Mouse (Mus musculus) megakaryocyte progenitor cell, adult 5-6 weeks (primary cell): ENCODE measurements around the gene Rbp3. TPM values are rescaled to one million over a fixed set of nuclear protein-coding genes. Genes with fewer than 3 reads are reported as not detected.

Source experiments
- ATAC-seq: replicated peaks from 2 replicates; pipeline ENCODE4 v1.8.0; 2016; ENCODE audit warnings: mild to moderate bottlenecking, moderate TSS enrichment, inconsistent platforms; ENCODE audit not compliant: poor library complexity
- total RNA-seq, 2 experiments: library from RNA; stranded (forward) in 1 of 2; stranded (reverse) in 1 of 2; fragments of 157-497, 149-512 nt in 1 of 2; fragments of 200-1000 nt in 1 of 2; gene quantifications; 2 replicates each; pipeline versions ENCODE4 v1.2.3 to v1.2.4; 2015 to 2017

Rbp3 gene
- total RNA-seq (2015), result not detected in 2 replicates
- total RNA-seq (2017), result not detected in 2 replicates

DNA sequence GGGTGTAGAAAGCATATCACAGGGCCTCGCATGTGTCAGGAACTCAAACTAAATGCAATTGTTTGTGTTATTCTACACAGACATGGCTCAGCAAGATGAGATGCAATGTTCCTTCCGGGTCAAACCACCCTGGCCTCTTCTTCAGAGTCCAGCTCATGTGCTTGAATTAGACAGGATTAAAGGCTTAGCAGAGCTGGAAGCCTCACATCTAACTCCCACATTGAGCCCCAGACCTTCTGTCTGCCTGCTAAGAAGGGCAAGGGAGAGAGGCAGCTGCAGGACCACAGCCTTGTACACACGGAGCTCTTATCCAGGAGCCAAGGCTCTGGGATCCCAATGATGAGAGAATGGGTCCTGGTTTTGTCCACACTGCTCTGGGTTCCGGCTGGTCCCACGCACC, at the start of gene Rbp3:
Gene Rbp3 (plus strand): TSS at position 243 of the 400 bp plus-strand sequence.
- ATAC-seq, result no peak

DNA sequence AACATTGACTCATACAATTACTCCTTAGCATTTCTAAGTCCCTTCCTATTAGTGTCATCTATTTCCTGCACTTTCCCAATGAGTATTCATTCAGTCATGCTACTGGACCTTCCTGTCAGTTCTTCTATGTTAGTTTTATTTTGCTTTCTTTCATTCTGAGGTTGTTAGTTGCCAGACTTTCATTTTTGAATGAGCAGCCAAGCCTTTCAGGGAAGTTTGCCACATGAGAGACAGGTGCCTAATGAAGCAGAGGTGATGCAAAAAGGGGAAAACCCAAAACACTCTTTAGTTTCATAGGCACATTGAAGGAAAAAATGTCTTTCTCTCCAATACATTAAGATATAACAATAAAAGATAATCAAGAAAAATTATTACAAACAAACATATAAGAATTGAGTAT, 49.0 kb upstream of the Rbp3 start:
- ATAC-seq, result no peak

DNA sequence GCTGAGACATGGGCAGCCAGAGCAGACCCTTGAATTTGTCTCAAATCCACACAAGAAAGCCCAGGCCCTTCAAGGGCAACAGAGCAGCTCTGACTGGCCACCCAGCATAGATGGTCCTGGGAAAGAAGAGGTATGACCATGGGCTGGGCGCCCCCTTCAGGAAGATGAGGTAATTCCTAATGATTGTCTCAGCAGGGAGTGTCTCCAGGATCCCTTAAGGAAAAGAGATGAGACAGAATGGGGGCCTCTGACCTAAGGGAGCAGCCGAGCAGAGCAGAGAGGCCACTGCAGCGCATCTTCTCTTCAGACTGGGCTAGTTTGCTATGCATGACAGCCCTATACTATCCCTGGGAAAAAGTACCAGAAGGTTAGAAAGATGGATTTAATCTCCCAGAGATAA, 40.1 kb upstream of the Rbp3 start:
- ATAC-seq, result no peak

DNA sequence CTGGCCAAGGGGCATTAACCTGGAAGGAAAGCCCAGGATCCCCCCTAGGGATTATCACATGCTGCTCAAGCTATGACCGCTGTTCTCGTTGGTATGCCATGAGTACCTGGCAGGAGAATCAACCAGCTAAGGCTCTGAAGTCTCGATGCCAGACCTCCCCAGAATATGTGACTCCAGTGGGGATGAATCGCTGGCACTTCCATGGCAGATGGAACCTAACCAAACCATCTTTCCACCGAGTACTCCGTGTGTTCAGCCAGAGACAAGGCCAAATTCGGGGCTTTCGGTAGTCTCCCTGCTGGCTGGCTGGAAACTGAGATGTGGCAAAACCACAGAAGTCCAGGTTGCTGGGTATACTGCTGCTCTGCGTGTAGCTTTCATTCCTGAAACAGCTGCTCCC, 39.6 kb upstream of the Rbp3 start:
- no peak for ATAC-seq

DNA sequence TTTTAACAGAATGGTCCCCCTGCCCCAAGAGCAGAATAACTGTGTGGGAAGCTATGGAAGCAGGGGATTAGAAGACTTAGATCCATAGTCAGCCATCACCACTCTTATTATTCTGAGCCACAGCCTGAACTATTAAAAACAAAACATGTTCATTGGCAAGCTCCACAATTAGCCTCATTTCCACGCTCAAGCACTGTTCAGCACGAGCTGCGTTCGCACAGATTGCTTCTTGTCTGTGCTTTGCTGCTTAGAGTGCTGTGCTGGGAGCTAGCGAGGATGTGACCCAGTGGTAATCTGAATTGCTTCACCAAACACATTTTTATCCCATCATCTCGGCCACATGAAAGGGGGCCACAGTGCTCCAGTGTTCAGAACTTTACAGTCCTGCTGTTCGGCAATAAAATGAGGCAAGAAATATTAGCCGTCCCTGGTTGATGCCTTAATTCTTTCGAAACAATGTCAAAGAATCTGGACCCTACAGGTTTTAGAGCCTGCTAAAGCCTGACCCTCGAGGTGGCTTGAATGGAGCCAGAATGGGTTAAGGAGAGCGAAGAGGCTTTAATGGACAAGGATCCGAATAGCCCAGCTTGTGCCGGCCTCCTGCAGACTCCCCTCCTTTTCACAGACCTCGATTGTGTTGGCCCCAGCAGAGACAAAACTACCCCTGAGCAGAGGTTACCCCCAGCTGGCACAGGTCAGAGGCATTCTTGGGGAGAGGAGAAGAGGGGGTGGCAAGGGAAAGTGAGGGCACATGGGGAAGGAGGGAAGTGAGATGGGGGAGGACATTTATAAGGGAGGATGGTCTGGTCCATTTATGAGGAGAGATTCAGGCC, 32.9 kb upstream of the Rbp3 start:
- ATAC-seq, result no peak

DNA sequence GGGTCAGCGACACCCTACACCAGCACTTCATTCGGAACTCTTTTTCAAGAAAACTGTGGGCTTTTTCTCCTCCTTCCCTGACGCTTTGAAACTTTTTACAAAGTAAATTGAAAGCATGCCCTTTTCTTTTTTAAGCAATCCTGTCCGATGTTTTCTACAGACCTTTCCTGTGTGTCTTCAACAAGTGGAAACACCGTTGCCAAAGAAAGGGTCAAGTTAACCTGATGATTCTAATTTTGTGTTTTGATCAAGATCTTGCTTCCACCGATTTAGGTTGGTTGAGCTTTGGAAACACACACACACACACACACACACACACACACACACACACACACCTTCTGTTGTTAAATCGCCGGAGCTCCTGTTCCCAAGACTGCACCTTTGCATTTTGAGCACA, 31.0 kb upstream of the Rbp3 start:
- ATAC-seq, result no peak

DNA sequence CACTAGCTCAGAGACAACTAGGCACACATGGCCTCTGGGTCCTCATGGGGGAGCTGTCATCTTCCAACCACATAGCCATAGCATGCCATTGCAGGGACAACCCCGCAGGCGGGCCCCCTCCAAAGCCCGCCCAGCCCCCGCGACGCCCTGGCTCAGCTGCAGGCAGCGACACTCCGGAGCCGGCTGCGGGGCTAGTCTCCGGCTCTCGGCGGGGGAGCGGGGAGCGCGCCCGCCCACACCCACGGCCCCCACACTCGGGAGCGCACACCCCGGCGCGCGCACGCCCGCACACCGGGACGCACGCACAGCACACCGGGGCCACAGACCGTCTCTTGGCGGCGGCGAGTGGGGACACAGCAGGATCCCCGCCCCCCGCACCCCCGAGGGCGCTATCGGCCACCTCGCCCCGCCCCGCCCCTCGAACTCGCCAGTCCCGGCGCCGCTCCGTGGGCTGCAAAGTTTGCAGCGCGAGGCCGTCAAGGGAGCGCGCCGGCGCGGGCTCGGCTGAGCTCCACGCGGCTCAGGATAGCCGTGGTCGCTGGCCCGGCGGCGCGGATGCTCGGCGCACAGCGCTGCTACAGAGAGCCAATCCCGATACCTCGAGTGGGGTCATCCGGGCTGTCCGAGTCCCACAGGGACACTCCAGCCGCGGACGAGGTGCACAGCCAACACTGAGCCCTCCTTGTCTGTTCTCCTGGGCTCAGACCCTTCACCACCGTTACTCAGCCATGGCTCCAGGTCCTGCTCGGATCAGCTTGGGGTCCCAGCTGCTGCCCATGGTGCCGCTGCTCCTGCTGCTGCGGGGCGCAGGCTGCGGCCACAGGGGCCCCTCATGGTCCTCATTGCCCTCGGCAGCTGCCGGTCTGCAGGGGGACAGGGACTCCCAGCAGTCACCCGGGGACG, 30.4 kb upstream of the Rbp3 start, which contains the start of gene Gdf10:
Gene Gdf10 (plus strand): TSS at position 420 of the 903 bp plus-strand sequence.
- no peak for ATAC-seq

DNA sequence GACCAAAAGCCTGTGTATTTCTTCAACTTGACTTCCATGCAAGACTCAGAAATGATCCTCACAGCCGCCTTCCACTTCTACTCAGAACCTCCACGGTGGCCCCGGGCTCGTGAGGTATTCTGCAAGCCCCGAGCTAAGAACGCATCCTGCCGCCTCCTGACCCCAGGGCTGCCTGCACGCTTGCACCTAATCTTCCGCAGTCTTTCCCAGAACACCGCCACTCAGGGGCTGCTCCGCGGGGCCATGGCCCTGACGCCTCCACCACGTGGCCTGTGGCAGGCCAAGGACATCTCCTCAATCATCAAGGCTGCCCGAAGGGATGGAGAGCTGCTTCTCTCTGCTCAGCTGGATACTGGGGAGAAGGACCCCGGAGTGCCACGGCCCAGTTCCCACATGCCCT, 21.9 kb upstream of the Rbp3 start:
- no peak for ATAC-seq

DNA sequence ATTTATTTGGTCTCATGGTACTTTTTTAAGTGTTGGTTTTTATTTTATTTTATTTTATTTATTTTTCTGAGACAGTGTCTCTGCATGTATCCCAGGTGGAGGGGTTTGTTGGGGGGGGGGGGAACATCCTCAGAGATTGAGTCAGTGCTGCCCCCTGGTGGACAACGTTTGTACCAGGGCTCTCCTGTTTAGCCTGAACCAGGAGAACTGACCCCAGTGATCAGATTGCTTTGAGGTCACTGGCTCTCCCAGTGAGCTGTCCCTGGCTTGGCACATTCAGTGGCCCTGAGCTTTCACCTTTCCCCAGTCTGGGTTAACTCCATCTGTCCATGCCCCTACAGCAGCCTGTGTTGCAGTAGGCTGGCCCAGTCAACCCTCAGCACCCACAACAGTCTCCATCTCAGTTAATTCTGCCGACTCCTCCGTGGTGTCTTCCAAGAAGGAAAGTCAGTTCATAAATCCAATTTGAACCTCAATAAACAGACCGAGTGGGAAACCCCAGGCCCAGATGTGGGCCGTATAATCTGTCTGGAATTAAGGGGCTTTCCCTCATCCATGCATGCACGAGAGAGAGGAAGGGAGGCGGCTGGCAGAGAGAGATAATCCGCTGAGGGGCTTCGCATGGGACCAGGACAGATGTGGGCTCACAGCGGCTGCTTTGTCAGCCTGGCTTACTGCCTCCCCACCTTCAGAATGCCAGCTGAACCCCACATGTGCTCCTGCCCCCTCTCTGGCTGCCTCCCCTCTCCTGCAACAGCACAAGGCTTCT, 20.7 kb upstream of the Rbp3 start:
- no peak for ATAC-seq

DNA sequence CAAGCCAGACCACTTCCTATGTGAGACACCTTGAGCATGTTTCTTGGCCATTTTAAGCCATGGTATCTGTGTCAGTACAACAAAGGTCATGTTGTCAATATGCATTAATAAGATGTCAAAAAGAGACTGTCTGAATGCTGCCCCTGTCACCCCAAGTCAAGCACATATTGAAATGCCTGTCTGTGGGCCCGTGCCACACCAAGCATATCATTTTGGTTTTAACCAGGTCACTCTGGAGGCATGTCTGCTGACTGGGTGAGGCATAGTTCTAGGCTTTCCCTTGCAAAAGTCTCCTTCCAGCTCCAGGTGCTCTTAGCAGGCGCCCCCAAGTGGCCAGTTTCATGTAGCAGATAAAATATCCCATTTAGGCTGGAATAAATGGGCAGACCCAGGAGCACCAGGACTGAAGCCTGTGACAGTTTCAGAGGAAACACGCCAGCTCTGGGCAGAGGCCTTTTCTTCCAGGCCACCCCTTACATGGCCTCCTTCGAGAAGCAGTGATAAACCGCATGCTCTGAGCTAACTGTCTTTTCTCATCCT, 20.0 kb upstream of the Rbp3 start:
- ATAC-seq, result no peak

DNA sequence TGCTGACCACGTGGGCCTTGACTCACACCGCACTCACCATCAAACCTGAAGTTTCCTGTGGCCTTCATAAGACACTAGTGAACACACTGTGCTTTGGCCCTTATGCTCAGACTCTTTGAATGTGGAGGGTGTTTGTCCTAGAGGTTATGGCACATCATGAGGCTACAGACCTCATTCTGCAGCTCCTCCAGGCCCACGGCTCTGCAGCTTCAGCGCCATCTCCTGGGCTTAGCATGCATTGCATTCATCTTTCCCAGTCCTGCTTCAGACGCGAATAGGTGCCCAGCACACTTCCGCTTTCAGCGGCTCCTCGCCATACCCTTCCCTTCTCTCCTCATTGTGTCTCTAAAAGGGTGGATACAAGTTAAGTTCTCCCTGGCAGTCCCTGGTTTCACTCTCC, 14.7 kb upstream of the Rbp3 start:
- ATAC-seq, result peak; percentile 83

DNA sequence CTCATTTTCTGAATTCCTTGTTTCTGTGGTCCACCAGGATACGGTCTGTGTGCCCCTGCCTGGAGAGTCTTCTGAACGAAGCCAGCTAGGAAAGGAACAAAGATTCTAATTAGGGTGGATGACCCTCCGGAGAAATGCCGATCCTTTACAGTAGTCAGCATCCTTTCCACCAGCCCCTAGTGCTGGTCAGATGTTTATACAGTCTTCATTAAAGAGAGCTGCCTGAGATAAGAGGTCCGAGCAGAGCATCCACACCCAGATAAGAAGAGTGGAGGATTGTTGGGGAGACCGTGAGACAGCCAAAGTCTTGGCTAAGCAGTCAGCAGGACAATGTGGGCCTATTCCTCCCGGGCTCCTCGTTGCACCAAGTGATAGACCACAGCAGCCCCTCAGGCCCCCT, 13.1 kb upstream of the Rbp3 start, which contains the start of gene Gdf2:
Gene Gdf2 (plus strand): TSS at position 301 of the 400 bp plus-strand sequence.
- no peak for ATAC-seq

DNA sequence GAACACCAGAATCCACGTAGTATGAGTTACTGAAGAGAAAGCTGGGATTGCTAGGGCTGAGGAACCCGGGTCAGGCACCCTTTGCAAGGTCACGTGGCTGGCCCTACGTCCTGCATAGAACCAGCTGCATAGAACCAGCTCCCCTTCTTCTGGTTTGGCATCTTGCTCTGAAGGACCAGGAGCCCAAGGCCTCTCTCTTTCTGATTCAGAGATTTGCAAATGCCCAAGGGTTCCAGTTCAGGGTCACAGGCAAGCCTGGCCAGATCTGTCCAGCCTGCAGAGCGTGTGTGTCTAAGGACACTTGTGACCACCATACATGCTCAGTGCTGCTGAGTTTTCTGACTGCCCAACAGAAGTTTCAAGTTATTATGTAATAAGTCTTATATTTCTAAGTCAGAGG, 11.6 kb upstream of the Rbp3 start:
- no peak for ATAC-seq

DNA sequence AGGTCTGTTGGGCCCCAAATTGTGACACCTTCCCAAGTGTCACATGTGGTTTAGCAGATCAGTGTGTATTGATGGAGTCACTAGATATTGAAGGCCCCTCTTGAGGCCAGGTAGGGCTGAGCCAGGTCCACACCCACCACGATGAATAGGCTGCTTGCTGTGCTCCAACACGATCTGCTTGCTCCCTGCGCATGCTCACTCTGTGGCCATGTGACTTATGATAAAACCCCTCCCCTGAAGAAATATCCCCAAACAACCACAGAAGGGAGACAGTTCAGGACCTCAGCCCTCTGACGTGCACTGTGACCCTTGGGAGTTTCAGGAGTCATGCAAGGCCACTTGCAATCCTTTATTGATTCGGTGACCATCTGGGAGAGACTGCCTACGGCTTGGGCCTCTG, 7.7 kb upstream of the Rbp3 start:
- no peak for ATAC-seq

DNA sequence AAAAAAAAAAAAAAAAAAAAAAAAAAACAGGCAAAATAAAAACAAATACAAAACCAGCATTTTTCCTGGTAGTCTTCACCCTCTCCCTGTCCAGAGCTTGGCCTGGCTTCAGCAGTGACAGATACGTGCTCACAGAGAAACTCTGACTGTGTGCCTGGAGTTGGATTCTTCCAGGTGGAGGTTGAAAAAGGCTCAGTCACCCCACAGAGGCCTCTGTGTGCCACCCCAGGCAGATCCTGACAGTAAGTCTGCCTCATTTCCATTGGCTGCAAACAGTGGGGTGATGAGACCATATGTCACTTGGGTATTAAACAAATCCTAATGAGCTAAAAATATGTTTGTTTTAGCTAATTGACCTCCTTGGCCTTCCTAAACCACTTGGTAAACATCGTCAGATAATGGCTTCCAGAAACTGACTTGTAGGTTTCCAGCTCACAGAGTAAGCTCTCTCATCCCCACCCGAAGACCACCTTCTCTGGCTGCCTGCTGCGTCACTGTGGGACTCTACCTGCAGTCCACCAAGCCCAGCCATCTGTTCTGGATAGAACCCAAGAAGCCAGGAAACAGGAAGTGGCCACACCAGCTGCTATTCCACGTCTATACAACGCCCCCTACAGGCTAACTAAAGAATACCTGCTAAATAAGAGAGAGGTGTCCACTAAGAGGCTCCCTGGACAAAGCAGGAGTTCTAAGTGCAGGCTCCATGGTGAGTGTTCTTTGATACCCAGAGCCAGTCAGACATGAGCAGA, 1.4 kb upstream of the Rbp3 start:
- ATAC-seq, result no peak

DNA sequence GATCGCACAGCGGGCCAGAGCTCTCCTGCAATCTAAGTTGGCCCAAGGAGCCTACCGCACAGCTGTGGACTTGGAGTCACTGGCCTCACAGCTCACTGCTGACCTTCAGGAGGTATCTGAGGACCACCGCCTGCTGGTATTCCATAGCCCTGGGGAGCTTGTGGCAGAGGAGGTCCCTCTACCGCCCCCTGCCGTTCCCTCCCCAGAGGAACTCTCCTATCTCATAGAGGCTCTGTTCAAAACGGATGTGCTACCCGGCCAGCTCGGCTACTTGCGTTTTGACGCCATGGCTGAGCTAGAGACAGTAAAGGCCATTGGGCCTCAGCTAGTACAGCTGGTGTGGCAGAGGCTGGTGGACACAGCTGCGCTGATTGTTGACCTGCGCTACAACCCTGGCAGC, 2.3 kb downstream of the Rbp3 start:
- ATAC-seq, result no peak

DNA sequence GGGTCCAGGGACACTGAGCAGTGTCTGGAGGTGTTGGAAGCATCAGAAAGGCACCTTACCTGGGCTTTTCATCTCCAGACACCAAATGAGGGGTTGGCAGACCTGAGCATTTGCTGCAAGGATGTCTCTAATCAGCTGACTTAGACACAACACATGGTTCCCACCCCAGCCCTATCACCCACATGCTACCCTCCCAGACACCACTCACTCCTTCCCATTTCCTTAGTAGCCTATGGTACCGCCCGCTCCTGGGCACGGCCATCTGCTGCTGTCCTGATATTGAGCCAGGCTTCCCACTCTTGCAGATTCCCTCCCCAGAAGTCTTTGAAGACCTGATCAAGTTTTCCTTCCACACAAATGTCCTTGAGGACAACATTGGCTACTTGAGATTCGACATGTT, 4.4 kb downstream of the Rbp3 start:
- no peak for ATAC-seq

DNA sequence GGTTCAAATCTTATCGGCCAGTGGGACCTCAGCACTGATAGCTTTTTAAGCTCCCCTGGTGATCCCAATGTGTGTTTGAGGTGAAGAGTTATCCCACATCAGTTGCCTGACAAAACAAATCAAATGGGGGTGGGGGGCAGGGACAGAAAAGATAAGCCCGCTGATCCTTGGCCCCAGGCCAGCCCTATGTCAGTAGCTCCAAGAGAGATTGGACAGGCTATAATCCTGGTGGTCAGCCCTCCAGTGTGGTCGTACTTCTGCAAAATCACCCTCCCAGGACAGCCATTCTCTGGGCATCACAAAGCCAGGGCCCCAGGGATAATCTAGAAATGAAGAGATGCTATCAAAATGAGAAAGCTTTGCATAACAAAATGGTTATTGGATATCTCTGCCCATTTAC, 5.0 kb downstream of the Rbp3 start:
- no peak for ATAC-seq

DNA sequence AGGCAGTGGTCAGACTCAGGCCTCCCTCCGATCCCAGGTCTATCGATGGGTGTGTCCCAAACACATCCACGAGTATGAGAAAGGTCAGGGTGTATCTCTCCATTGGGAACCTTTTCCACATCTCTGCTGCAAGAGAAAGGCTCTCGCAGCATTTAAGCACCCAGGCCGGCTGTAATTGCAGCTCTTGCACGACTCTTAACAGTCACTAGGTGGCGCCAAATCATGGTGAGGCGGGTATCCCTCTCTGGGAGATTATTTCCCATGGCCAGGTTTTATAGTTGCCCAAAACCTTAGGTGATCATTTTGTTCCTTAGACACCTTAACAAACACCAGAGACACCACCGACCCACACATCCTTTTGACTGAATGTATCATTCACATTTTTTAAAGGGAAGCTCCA, 5.5 kb downstream of the Rbp3 start:
- 0 out of 2 replicates have a peak, but pooled peaks have one; percentile 39 for ATAC-seq

DNA sequence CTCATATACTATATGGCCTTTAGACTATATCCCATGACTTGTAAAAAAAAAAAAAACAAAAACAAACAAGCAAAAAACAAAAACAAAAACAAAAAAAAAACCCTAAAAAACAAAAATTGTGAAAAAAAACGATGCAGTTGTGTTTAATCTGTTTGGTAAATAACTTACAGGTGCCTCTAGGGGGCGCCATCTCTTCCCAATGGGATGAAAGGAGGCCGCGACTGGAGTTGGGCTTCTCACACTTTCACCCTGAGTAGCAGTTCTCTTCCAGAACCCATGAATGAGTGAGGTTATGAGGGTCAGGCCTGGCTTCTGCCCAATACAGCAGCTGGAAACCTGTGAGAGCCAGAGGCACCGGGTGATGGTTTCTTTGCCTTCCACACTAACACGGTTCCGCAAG, 11.9 kb downstream of the Rbp3 start:
- ATAC-seq, result no peak
